Mouse (Mus musculus): ENCODE results near the gene Fitm2. TPM values are rescaled to one million over a fixed set of nuclear protein-coding genes. Genes with fewer than 3 reads are reported as not detected.
"Not testable (repeated sequence)": the region's sequence is repeated elsewhere in the genome, so short reads cannot be mapped to it uniquely, and the experiment has no call there.

The Fitm2 gene
- polyA plus RNA-seq, 1 experiment from 2014 or later: 11.6 TPM

GRCm38 (mm10) chr2:163463251-163463769 lies 9.1 kb downstream of the Fitm2 start:
- Histone ChIP-seq H3K9ac (no peak overlapping the region), H3K4me1 (no peaks in the 10 kb centered on the region), H3K4me3 (replicated peaks) (no peak overlapping the region), H3K9me3 (replicated peaks) (no peaks in the 10 kb centered on the region), H3K4me2 (replicated peaks) (no peak overlapping the region), H3K36me3 (peaks cover 10% of the 10 kb centered on the region; the same call in 1 of the 2 replicates), H3K27ac (replicated peaks) (no peak overlapping the region), H3K27me3 (peaks cover 11% of the 10 kb centered on the region; the same call in 1 of the 2 replicates)
- no peak for ATAC-seq (ENCODE audit: insufficient number of reproducible peaks, low FRiP score, low TSS enrichment, low read depth)
- WGBS: 60% methylated on average over 10 of the region's 10 CpGs

GRCm38 (mm10) chr2:163462801-163463200 lies 9.6 kb downstream of the Fitm2 start:
- no peak overlapping the region for H3K27ac ChIP-seq (replicated peaks)
- 77% methylated on average over 11 of the region's 11 CpGs for WGBS
- peaks cover 5% of the 10 kb centered on the region; the same call in 1 of the 2 replicates for H3K36me3 ChIP-seq
- no peak overlapping the region for H3K4me2 ChIP-seq (replicated peaks)
- ATAC-seq (ENCODE audit: insufficient number of reproducible peaks, low FRiP score, low TSS enrichment, low read depth): no peak
- H3K9me3 ChIP-seq (replicated peaks): no peaks in the 10 kb centered on the region
- H3K9ac ChIP-seq: no peak overlapping the region
- peaks cover 13% of the 10 kb centered on the region; the same call in 1 of the 2 replicates for H3K27me3 ChIP-seq
- H3K4me3 ChIP-seq (replicated peaks): no peak overlapping the region
- H3K4me1 ChIP-seq: no peaks in the 10 kb centered on the region

GRCm38 (mm10) chr2:163462386-163462785 lies 10.0 kb downstream of the Fitm2 start:
- WGBS: 72% methylated on average over 5 of the region's 5 CpGs
- no peak for ATAC-seq (ENCODE audit: insufficient number of reproducible peaks, low FRiP score, low TSS enrichment, low read depth)

GRCm38 (mm10) chr2:163461307-163461706 lies 11.1 kb downstream of the Fitm2 start:
- ATAC-seq (ENCODE audit: insufficient number of reproducible peaks, low FRiP score, low TSS enrichment, low read depth); H3K4me2 ChIP-seq (replicated peaks): not testable (repeated sequence)

More at GRCm38 (mm10) chr2:163462386-163462785, 10.0 kb downstream of the Fitm2 start:
- H3K9ac ChIP-seq: no peak overlapping the region
- H3K4me2 ChIP-seq (replicated peaks): no peak overlapping the region
- H3K36me3 ChIP-seq: peaks cover 4% of the 10 kb centered on the region; the same call in 1 of the 2 replicates
- H3K4me3 ChIP-seq (replicated peaks): no peak overlapping the region
- peaks cover 13% of the 10 kb centered on the region; the same call in 1 of the 2 replicates for H3K27me3 ChIP-seq
- no peaks in the 10 kb centered on the region for H3K9me3 ChIP-seq (replicated peaks)
- H3K4me1 ChIP-seq: no peaks in the 10 kb centered on the region
- no peak overlapping the region for H3K27ac ChIP-seq (replicated peaks)

GRCm38 (mm10) chr2:163460622-163461021 lies 11.8 kb downstream of the Fitm2 start:
- H3K36me3 ChIP-seq: no peaks in the 10 kb centered on the region; the same call in 1 of the 2 replicates
- H3K4me3 ChIP-seq (replicated peaks): no peak overlapping the region

More at GRCm38 (mm10) chr2:163461307-163461706, 11.1 kb downstream of the Fitm2 start:
- 92% methylated on average over 9 of the region's 9 CpGs for WGBS
- H3K36me3 ChIP-seq; H3K4me1 ChIP-seq; H3K4me3 ChIP-seq (replicated peaks); H3K9ac ChIP-seq; H3K27ac ChIP-seq (replicated peaks); H3K9me3 ChIP-seq (replicated peaks): not testable (repeated sequence)
- H3K27me3 ChIP-seq: peaks cover 13% of the 10 kb centered on the region; the same call in 1 of the 2 replicates

GRCm38 (mm10) chr2:163459380-163459779 lies 13.0 kb downstream of the Fitm2 start:
- ATAC-seq (ENCODE audit: insufficient number of reproducible peaks, low FRiP score, low TSS enrichment, low read depth): peak; percentile 45; the same call in 1 of the 2 replicates
- no peaks in the 10 kb centered on the region for H3K36me3 ChIP-seq
- H3K27ac ChIP-seq (replicated peaks): no peak overlapping the region
- H3K9me3 ChIP-seq (replicated peaks): no peaks in the 10 kb centered on the region
- 32% methylated on average over 10 of the region's 10 CpGs for WGBS
- H3K4me3 ChIP-seq (replicated peaks): no peak overlapping the region
- H3K9ac ChIP-seq: no peak overlapping the region
- H3K27me3 ChIP-seq: peaks cover 13% of the 10 kb centered on the region; the same call in 1 of the 2 replicates
- no peak overlapping the region for H3K4me2 ChIP-seq (replicated peaks)
- H3K4me1 ChIP-seq: no peaks in the 10 kb centered on the region

More at GRCm38 (mm10) chr2:163460622-163461021, 11.8 kb downstream of the Fitm2 start:
- Histone ChIP-seq H3K4me1 (no peaks in the 10 kb centered on the region), H3K4me2 (replicated peaks) (no peak overlapping the region), H3K9ac (no peak overlapping the region), H3K27me3 (peaks cover 13% of the 10 kb centered on the region; the same call in 1 of the 2 replicates), H3K9me3 (replicated peaks) (no peaks in the 10 kb centered on the region), H3K27ac (replicated peaks) (no peak overlapping the region)
- ATAC-seq (ENCODE audit: insufficient number of reproducible peaks, low FRiP score, low TSS enrichment, low read depth): no peak
- WGBS: 87% methylated on average over 8 of the region's 8 CpGs

- Histone ChIP-seq H3K9ac (no peak overlapping the region), H3K36me3 (no peaks in the 10 kb centered on the region), H3K4me2 (replicated peaks) (no peak overlapping the region), H3K9me3 (replicated peaks) (no peaks in the 10 kb centered on the region), H3K27me3 (peaks cover 13% of the 10 kb centered on the region; the same call in 1 of the 2 replicates), H3K4me3 (replicated peaks) (no peak overlapping the region), H3K27ac (replicated peaks) (no peak overlapping the region), H3K4me1 (no peaks in the 10 kb centered on the region)
- 47% methylated on average over 27 of the region's 27 CpGs for WGBS
- ATAC-seq (ENCODE audit: insufficient number of reproducible peaks, low FRiP score, low TSS enrichment, low read depth): no peak
Measured at GRCm38 (mm10) chr2:163458539-163459265, 13.7 kb downstream of the Fitm2 start.

GRCm38 (mm10) chr2:163453378-163453777 lies 19.1 kb downstream of the Fitm2 start:
- Histone ChIP-seq H3K27me3 (peaks cover 2% of the 10 kb centered on the region; the same call in 1 of the 2 replicates), H3K4me1 (no peaks in the 10 kb centered on the region), H3K27ac (replicated peaks) (no peak overlapping the region), H3K9me3 (replicated peaks) (no peaks in the 10 kb centered on the region), H3K4me2 (replicated peaks) (no peak overlapping the region), H3K4me3 (replicated peaks) (no peak overlapping the region), H3K36me3 (no peaks in the 10 kb centered on the region), H3K9ac (no peak overlapping the region)
- 88% methylated on average over 13 of the region's 13 CpGs for WGBS
- ATAC-seq (ENCODE audit: insufficient number of reproducible peaks, low FRiP score, low TSS enrichment, low read depth): no peak

- WGBS: 87% methylated on average over 6 of the region's 6 CpGs
- Histone ChIP-seq H3K36me3 (no peaks in the 10 kb centered on the region), H3K9me3 (replicated peaks) (no peaks in the 10 kb centered on the region), H3K9ac (no peak overlapping the region), H3K27ac (replicated peaks) (no peak overlapping the region), H3K27me3 (no peaks in the 10 kb centered on the region), H3K4me2 (replicated peaks) (no peak overlapping the region), H3K4me3 (replicated peaks) (no peak overlapping the region), H3K4me1 (no peaks in the 10 kb centered on the region)
- no peak for ATAC-seq (ENCODE audit: insufficient number of reproducible peaks, low FRiP score, low TSS enrichment, low read depth)
Measured at GRCm38 (mm10) chr2:163452738-163453137, 19.7 kb downstream of the Fitm2 start.

GRCm38 (mm10) chr2:163450668-163451295 lies 21.6 kb downstream of the Fitm2 start:
- no peak overlapping the region for H3K27ac ChIP-seq (replicated peaks)
- H3K27me3 ChIP-seq: no peaks in the 10 kb centered on the region
- no peaks in the 10 kb centered on the region for H3K9me3 ChIP-seq (replicated peaks)
- H3K4me1 ChIP-seq: no peaks in the 10 kb centered on the region
- 56% methylated on average over 6 of the region's 6 CpGs for WGBS
- H3K36me3 ChIP-seq: no peaks in the 10 kb centered on the region
- H3K4me2 ChIP-seq (replicated peaks): no peak overlapping the region
- no peak for ATAC-seq (ENCODE audit: insufficient number of reproducible peaks, low FRiP score, low TSS enrichment, low read depth)
- H3K9ac ChIP-seq: no peak overlapping the region
- no peak overlapping the region for H3K4me3 ChIP-seq (replicated peaks)

GRCm38 (mm10) chr2:163449276-163449675 lies 23.2 kb downstream of the Fitm2 start:
- 61% methylated on average over 3 of the region's 3 CpGs for WGBS

More at GRCm38 (mm10) chr2:163449276-163449675, 23.2 kb downstream of the Fitm2 start:
- H3K27me3 ChIP-seq: no peaks in the 10 kb centered on the region
- no peaks in the 10 kb centered on the region for H3K9me3 ChIP-seq (replicated peaks)
- no peak overlapping the region for H3K27ac ChIP-seq (replicated peaks)
- H3K4me2 ChIP-seq (replicated peaks): no peak overlapping the region
- no peaks in the 10 kb centered on the region for H3K4me1 ChIP-seq
- ATAC-seq (ENCODE audit: insufficient number of reproducible peaks, low FRiP score, low TSS enrichment, low read depth): no peak
- H3K36me3 ChIP-seq: no peaks in the 10 kb centered on the region
- H3K4me3 ChIP-seq (replicated peaks): no peak overlapping the region
- no peak overlapping the region for H3K9ac ChIP-seq
